Mouse (Mus musculus) central nervous system, embryonic 14 days (tissue): ENCODE measurements around the gene Vmn1r149. TPM values are rescaled to one million over a fixed set of nuclear protein-coding genes. Genes with fewer than 3 reads are reported as not detected.

Experiments used
- polyA plus RNA-seq: library from polyadenylated mRNA; depleted of rRNA; stranded (reverse); fragments of >200 nt; gene quantifications from 2 replicates; pipeline ENCODE4 v1.2.3, GENCODE M21; 2012; rRNA removed

Vmn1r149 gene
- not detected in 2 replicates for polyA plus RNA-seq

GRCm38 (mm10) chr7:22438129-22438528, at the start of gene Vmn1r149:
Vmn1r149 (minus strand) TSS chr7:22438229.

GRCm38 (mm10) chr7:22463975-22464374, 25.9 kb upstream of the Vmn1r149 start, which contains the start of gene Gm10665:
Gm10665 (minus strand) TSS chr7:22464075.

GRCm38 (mm10) chr7:22413283-22413682, 24.7 kb downstream of the Vmn1r149 start, which contains the start of gene Vmn1r148:
Vmn1r148 (plus strand) TSS chr7:22413583.

Other genes with a start within 250 kb of the Vmn1r149 start
- not detected in 2 replicates for gene Vmn1r143, start 248.9 kb downstream of the Vmn1r149 start, polyA plus RNA-seq
- gene Gm8653, start 237.0 kb downstream of the Vmn1r149 start, polyA plus RNA-seq: not detected in 2 replicates
- gene Gm8453, start 208.7 kb downstream of the Vmn1r149 start, polyA plus RNA-seq: not detected in 2 replicates
- gene Gm4187, start 108.5 kb downstream of the Vmn1r149 start, polyA plus RNA-seq: not detected in 2 replicates
- not detected in 2 replicates for gene Gm8660, start 67.2 kb downstream of the Vmn1r149 start, polyA plus RNA-seq
- not detected in 2 replicates for gene Vmn1r148, start 24.6 kb downstream of the Vmn1r149 start, polyA plus RNA-seq
- not detected in 2 replicates for gene Gm10665, start 25.8 kb upstream of the Vmn1r149 start, polyA plus RNA-seq
- not detected in 2 replicates for gene Vmn1r151, start 61.4 kb upstream of the Vmn1r149 start, polyA plus RNA-seq
- not detected in 2 replicates for gene Vmn1r152, start 84.7 kb upstream of the Vmn1r149 start, polyA plus RNA-seq
- gene Gm8677, start 96.7 kb upstream of the Vmn1r149 start, polyA plus RNA-seq: not detected in 2 replicates
- not detected in 2 replicates for gene Gm4201, start 127.1 kb upstream of the Vmn1r149 start, polyA plus RNA-seq
- gene Gm4565, start 149.9 kb upstream of the Vmn1r149 start, polyA plus RNA-seq: not detected in 2 replicates
- not detected in 2 replicates for gene Vmn1r155, start 219.8 kb upstream of the Vmn1r149 start, polyA plus RNA-seq